Mouse (Mus musculus): Measurements from ENCODE around the gene Med24. TPM values are rescaled to one million over a fixed set of nuclear protein-coding genes. Genes with fewer than 3 reads are reported as not detected.
"Not testable (repeated sequence)": the region's sequence is repeated elsewhere in the genome, so short reads cannot be mapped to it uniquely, and the experiment has no call there.

Gene Med24
- polyA plus RNA-seq, 1 experiment from 2014 or later: 31.6 TPM

DNA sequence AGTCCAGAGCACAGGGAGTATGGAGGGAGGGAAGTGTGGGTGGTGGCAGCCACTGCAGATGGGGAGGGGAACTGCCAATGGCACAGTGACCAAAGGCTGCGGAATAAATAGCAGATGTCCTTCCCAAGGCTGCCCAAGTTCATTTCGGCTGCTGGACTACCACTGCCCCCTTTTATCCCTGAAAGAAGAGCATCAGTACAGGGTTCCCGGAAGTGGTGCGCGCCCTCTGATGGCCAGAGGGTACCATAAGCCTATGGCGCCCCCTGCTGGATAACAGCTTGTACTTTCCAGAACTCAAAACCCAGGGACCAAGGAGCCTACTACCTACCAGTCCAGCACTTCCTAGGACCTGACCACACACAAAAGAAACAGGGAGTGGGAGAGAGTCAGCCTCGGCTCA lies 56.1 kb downstream of the Med24 start:
- not testable (repeated sequence) for ATAC-seq (replicated peaks; ENCODE audit: insufficient number of reproducible peaks, low FRiP score, low TSS enrichment); H3K9ac ChIP-seq (ENCODE audit: low read depth, low read length); H3K4me2 ChIP-seq; H3K27ac ChIP-seq (ENCODE audit: low read depth, low read length); H3K4me3 ChIP-seq (ENCODE audit: low read depth, low read length); H3K27me3 ChIP-seq (ENCODE audit: control insufficient read depth, insufficient read depth, low read length); H3K36me3 ChIP-seq (ENCODE audit: control insufficient read depth, insufficient read depth, low read length); H3K9me3 ChIP-seq (replicated peaks; ENCODE audit: control insufficient read depth, low read length); H3K4me1 ChIP-seq (ENCODE audit: control insufficient read depth, insufficient read depth, low read length)
- 3% methylated on average over 6 of the region's 7 CpGs for WGBS (ENCODE audit: insufficient replicate concordance)

DNA sequence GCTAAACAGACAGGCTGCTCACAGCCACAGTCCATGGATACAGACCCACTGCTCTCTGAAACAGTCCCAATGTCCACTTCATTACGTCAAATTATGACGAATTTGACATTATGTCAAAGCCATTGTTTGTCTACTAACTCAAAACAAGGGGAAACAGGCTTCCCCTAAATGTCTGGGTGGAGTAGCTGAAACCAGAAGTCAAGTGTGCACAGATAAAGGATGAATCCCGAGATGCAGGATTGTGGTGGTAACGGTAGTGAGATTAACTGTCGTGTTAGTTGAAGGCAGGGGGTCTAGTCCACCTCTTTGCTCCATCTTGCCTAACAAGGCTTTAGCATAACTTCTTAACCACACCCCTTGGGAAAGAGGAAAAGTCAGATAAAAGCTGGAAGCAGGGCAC lies 56.8 kb downstream of the Med24 start:
- no peaks in the 10 kb centered on the region for H3K4me1 ChIP-seq (ENCODE audit: control insufficient read depth, insufficient read depth, low read length)
- 73% methylated on average over 5 of the region's 5 CpGs for WGBS (ENCODE audit: insufficient replicate concordance)
- no peak overlapping the region for H3K4me3 ChIP-seq (ENCODE audit: low read depth, low read length)
- H3K36me3 ChIP-seq (ENCODE audit: control insufficient read depth, insufficient read depth, low read length): no peaks in the 10 kb centered on the region
- peaks cover 13% of the 10 kb centered on the region for H3K27me3 ChIP-seq (ENCODE audit: control insufficient read depth, insufficient read depth, low read length)
- H3K9me3 ChIP-seq (replicated peaks; ENCODE audit: control insufficient read depth, low read length): no peaks in the 10 kb centered on the region
- ATAC-seq (replicated peaks; ENCODE audit: insufficient number of reproducible peaks, low FRiP score, low TSS enrichment): no peak
- H3K27ac ChIP-seq (ENCODE audit: low read depth, low read length): no peak overlapping the region
- no peak overlapping the region for H3K4me2 ChIP-seq
- no peak overlapping the region for H3K9ac ChIP-seq (ENCODE audit: low read depth, low read length)

DNA sequence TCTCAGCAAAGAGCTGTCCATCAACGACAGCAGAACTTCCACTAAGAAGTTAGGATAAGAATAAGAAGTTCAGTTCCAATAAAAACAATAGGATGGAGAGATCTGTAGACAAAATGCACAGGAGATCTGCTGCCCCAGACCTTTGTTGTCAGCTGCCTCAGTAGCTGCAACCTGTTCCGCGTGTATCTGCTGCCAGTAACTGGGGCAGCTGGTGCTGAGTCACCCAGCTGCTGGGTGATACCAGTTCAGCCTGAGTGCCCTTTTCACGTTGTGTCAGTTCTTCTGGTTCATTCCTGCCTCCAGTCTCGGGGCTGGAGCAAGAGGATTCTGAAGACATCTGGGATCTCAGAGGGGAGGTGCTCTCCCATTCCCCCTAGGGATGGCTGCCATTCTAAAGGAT lies 57.4 kb downstream of the Med24 start:
- no peaks in the 10 kb centered on the region for H3K4me1 ChIP-seq (ENCODE audit: control insufficient read depth, insufficient read depth, low read length)
- H3K27ac ChIP-seq (ENCODE audit: low read depth, low read length): no peak overlapping the region
- H3K4me3 ChIP-seq (ENCODE audit: low read depth, low read length): no peak overlapping the region
- H3K36me3 ChIP-seq (ENCODE audit: control insufficient read depth, insufficient read depth, low read length): no peaks in the 10 kb centered on the region
- no peaks in the 10 kb centered on the region for H3K9me3 ChIP-seq (replicated peaks; ENCODE audit: control insufficient read depth, low read length)
- peaks cover 18% of the 10 kb centered on the region for H3K27me3 ChIP-seq (ENCODE audit: control insufficient read depth, insufficient read depth, low read length)
- ATAC-seq (replicated peaks; ENCODE audit: insufficient number of reproducible peaks, low FRiP score, low TSS enrichment): no peak
- H3K9ac ChIP-seq (ENCODE audit: low read depth, low read length): no peak overlapping the region
- H3K4me2 ChIP-seq: no peak overlapping the region
- 45% methylated on average over 5 of the region's 5 CpGs for WGBS (ENCODE audit: insufficient replicate concordance)

DNA sequence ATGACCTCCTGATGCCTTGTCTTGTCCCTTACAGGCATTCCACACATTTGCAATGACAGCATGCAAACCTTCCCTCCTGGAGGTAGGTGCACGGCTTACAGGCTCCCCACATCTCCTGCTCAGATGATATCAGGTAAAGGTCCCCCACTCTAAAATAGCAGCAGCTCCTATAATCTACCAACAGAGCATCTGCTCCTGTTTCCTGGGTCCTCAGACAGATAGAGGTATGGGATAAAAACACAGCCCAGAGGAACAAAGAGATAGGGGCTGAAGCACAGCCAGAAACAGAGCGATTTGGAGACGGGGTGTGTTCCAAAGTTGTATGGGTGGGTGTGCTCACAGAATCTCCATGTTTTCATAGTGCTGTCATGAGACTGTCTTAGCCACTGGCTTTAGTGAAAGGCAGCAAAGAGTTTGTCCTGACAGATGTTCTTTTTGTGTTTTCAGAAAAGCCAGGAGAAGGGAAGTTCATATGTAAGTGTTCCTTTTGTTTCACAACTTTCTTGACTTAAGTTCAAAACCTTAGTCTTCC lies 57.9 kb downstream of the Med24 start:
- Histone ChIP-seq H3K4me2 (no peak overlapping the region), H3K27ac (ENCODE audit: low read depth, low read length) (no peak overlapping the region), H3K27me3 (ENCODE audit: control insufficient read depth, insufficient read depth, low read length) (peaks cover 22% of the 10 kb centered on the region), H3K4me3 (ENCODE audit: low read depth, low read length) (no peak overlapping the region), H3K9me3 (replicated peaks; ENCODE audit: control insufficient read depth, low read length) (no peaks in the 10 kb centered on the region), H3K36me3 (ENCODE audit: control insufficient read depth, insufficient read depth, low read length) (no peaks in the 10 kb centered on the region), H3K4me1 (ENCODE audit: control insufficient read depth, insufficient read depth, low read length) (no peaks in the 10 kb centered on the region), H3K9ac (ENCODE audit: low read depth, low read length) (no peak overlapping the region)
- ATAC-seq (replicated peaks; ENCODE audit: insufficient number of reproducible peaks, low FRiP score, low TSS enrichment): no peak
- 58% methylated on average over 3 of the region's 3 CpGs for WGBS (ENCODE audit: insufficient replicate concordance)

DNA sequence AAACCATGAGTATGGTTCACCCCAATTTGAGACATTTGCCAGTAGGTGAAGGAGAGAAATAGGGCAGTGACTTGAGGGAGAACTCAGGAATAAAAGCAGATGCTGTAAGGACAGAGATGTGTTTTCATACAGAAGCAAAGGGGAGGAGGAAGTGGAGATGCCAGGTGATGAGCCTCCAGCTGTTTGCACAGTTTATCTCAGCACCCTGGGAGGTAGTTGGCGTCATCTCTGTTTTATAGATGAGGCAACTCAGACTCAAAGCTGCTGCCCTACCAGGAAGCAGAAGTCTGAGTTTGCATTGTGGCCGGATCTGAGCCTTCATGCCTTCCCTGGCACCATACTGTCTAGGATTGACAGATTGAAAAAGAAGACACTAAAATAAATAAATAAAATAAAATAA lies 60.3 kb downstream of the Med24 start:
- H3K4me1 ChIP-seq (ENCODE audit: control insufficient read depth, insufficient read depth, low read length): no peaks in the 10 kb centered on the region
- no peak for ATAC-seq (replicated peaks; ENCODE audit: insufficient number of reproducible peaks, low FRiP score, low TSS enrichment)
- H3K27me3 ChIP-seq (ENCODE audit: control insufficient read depth, insufficient read depth, low read length): peaks cover 27% of the 10 kb centered on the region
- whole genome bisulfite sequencing (ENCODE audit: insufficient replicate concordance): 44% methylated on average over 2 of the region's 2 CpGs
- no peak overlapping the region for H3K9ac ChIP-seq (ENCODE audit: low read depth, low read length)
- H3K9me3 ChIP-seq (replicated peaks; ENCODE audit: control insufficient read depth, low read length): no peaks in the 10 kb centered on the region
- no peaks in the 10 kb centered on the region for H3K36me3 ChIP-seq (ENCODE audit: control insufficient read depth, insufficient read depth, low read length)
- no peak overlapping the region for H3K4me2 ChIP-seq
- no peak overlapping the region for H3K27ac ChIP-seq (ENCODE audit: low read depth, low read length)
- no peak overlapping the region for H3K4me3 ChIP-seq (ENCODE audit: low read depth, low read length)

DNA sequence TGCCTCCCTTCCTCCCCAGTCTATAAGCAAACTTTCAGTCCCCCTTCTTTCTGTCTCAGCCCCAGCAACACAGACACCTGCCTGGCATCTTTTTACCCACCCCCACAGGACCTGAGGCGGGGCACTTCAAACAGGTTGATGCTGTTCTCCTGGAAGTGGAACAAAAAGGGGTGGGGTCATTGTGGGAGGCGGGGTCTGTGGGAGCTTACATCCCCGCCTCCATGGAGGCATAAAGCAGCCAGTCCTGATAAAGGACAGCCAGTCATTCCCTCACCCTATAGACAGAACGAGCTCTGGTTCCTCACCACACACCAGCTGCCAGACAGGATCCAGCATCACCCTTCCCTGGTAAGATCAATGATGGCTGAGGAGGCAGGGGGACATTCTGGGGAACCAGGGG lies 65.1 kb downstream of the Med24 start, which contains the start of gene Gsdma:
Gene Gsdma, plus strand, starts transcription at position 261 of the 400 bp plus-strand sequence.
- peaks cover 26% of the 10 kb centered on the region for H3K27me3 ChIP-seq (ENCODE audit: control insufficient read depth, insufficient read depth, low read length)

DNA sequence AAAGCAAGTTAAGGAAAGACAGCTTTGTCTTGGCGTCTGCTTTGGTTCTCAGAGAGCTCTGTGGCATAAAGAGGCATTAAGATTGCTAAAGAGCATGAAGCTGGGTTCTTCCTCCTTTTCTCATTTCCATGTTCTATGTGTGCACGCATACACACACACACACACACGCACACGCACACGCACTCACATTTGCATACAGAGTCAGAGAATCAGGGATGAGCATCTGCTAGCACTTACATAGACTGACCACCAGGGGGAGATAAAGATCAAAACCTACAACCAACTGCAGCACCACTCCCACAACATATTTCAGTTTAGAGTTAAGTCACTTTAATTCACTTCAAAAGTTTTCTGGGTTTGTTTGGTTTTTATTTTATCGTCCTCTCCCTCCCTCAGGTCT lies 68.7 kb downstream of the Med24 start:
- no peak overlapping the region for H3K4me3 ChIP-seq (ENCODE audit: low read depth, low read length)
- H3K9ac ChIP-seq (ENCODE audit: low read depth, low read length): no peak overlapping the region
- H3K27ac ChIP-seq (ENCODE audit: low read depth, low read length): no peak overlapping the region
- H3K9me3 ChIP-seq (replicated peaks; ENCODE audit: control insufficient read depth, low read length): no peaks in the 10 kb centered on the region
- no peak for ATAC-seq (replicated peaks; ENCODE audit: insufficient number of reproducible peaks, low FRiP score, low TSS enrichment)
- no peak overlapping the region for H3K4me2 ChIP-seq
- H3K36me3 ChIP-seq (ENCODE audit: control insufficient read depth, insufficient read depth, low read length): no peaks in the 10 kb centered on the region
- H3K4me1 ChIP-seq (ENCODE audit: control insufficient read depth, insufficient read depth, low read length): no peaks in the 10 kb centered on the region
- peaks cover 7% of the 10 kb centered on the region for H3K27me3 ChIP-seq (ENCODE audit: control insufficient read depth, insufficient read depth, low read length)
- 14% methylated on average over 6 of the region's 6 CpGs for WGBS (ENCODE audit: insufficient replicate concordance)

More for the DNA sequence above, 65.1 kb downstream of the Med24 start, which contains the start of gene Gsdma:
- 22% methylated on average over 4 of the region's 4 CpGs for WGBS (ENCODE audit: insufficient replicate concordance)
- Histone ChIP-seq H3K4me2 (no peak within 1 kb of the TSS), H3K9ac (ENCODE audit: low read depth, low read length) (no peak within 1 kb of the TSS), H3K4me1 (ENCODE audit: control insufficient read depth, insufficient read depth, low read length) (no peaks in the 10 kb centered on the region), H3K4me3 (ENCODE audit: low read depth, low read length) (no peak within 1 kb of the TSS), H3K9me3 (replicated peaks; ENCODE audit: control insufficient read depth, low read length) (no peaks in the 10 kb centered on the region), H3K36me3 (ENCODE audit: control insufficient read depth, insufficient read depth, low read length) (no peaks in the 10 kb centered on the region), H3K27ac (ENCODE audit: low read depth, low read length) (no peak within 1 kb of the TSS)
- ATAC-seq (replicated peaks; ENCODE audit: insufficient number of reproducible peaks, low FRiP score, low TSS enrichment): no peak

DNA sequence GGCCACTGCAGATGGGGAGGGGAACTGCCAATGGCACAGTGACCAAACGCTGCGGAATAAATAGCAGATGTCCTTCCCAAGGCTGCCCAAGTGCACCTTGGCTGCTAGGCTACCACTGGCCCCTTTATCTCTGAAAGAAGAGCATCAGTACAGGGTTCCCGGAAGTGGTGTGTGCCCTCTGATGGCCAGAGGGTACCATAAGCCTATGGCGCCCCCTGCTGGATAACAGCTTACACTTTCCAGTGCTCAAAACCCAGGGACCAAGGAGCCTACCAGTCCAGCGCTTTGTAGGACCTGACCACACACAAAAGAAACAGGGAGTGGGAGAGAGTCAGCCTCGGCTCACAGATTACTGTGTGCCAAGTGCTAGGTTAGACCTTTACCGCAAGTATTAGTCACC lies 74.2 kb downstream of the Med24 start:
- not testable (repeated sequence) for H3K9me3 ChIP-seq (replicated peaks; ENCODE audit: control insufficient read depth, low read length); ATAC-seq (replicated peaks; ENCODE audit: insufficient number of reproducible peaks, low FRiP score, low TSS enrichment); H3K4me2 ChIP-seq; H3K36me3 ChIP-seq (ENCODE audit: control insufficient read depth, insufficient read depth, low read length); H3K4me3 ChIP-seq (ENCODE audit: low read depth, low read length); H3K4me1 ChIP-seq (ENCODE audit: control insufficient read depth, insufficient read depth, low read length); H3K27me3 ChIP-seq (ENCODE audit: control insufficient read depth, insufficient read depth, low read length); H3K27ac ChIP-seq (ENCODE audit: low read depth, low read length); H3K9ac ChIP-seq (ENCODE audit: low read depth, low read length)
- WGBS (ENCODE audit: insufficient replicate concordance): 13% methylated on average over 7 of the region's 7 CpGs
